Mouse (Mus musculus): ENCODE measurements around the gene Gm5565. TPM values are rescaled to one million over a fixed set of nuclear protein-coding genes. Genes with fewer than 3 reads are reported as not detected.
"Not testable (repeated sequence)": the region's sequence is repeated elsewhere in the genome, so short reads cannot be mapped to it uniquely, and the experiment has no call there.

The Gm5565 gene
- polyA plus RNA-seq (2014; fragmentation: Nextera tagmentation; extraction: Ambion mirVana), result not detected in 2 replicates

DNA sequence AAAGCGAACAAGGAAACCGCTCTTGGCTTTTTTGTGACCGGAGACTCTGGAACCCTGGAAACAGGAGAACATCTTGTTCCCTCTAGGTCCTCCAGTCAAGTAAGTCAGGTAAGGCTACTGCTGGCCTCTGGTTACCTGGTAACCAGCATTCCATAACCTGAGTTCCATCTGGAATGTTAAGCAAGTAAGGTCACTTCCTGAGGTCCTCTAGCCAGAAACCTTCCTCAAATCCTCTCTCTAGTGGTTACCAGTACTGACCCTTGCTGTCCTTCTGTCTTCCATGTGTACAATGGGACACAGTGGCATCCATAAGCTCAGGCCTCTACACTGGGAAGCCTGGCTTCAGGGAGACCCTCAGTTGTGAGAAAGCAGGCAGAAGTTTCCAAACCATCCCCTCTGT, at the start of gene Gm5565:
TSS of gene Gm5565 (minus strand) at position 101 of the 400 bp plus-strand sequence.
- not testable (repeated sequence) for H3K4me3 ChIP-seq (ENCODE audit: low read depth, low read length); H3K36me3 ChIP-seq (ENCODE audit: control insufficient read depth, insufficient read depth, low read length); H3K27me3 ChIP-seq (ENCODE audit: control insufficient read depth, insufficient read depth, low read length); H3K27ac ChIP-seq (replicated peaks; ENCODE audit: low read depth, low read length); H3K4me1 ChIP-seq (ENCODE audit: control insufficient read depth, insufficient read depth, low read length); H3K9ac ChIP-seq (ENCODE audit: low read length); ATAC-seq (ENCODE audit: insufficient number of reproducible peaks, low FRiP score, low TSS enrichment, low read depth); DNase-seq (ENCODE audit: low spot score); H3K9me3 ChIP-seq (ENCODE audit: control insufficient read depth, low read length); H3K4me2 ChIP-seq (ENCODE audit: low read depth, severe bottlenecking)
- WGBS, result 94% methylated on average over 3 of the region's 3 CpGs

DNA sequence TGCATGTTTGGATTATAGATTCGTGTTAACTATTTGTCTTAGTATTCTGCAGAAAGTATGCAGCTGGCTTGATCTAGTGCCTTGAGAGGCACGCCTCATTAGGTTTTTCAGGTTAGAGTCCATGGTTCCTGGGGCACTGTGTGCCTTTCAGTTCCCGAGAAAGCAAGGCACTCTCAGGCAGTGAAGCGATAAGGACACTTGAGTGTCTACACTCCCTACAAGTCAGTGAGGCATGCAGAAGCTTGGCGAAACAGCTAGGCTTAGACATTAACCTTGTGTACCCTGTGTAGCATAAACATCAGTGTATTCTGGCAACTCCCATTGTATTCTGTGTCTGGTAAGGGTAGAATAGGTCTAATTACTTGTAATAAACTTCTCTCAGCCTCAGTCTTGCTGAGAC, 45.2 kb upstream of the Gm5565 start:
- Histone ChIP-seq H3K36me3 (ENCODE audit: control insufficient read depth, insufficient read depth, low read length) (peaks cover 27% of the 10 kb centered on the region), H3K9ac (ENCODE audit: low read length) (no peak overlapping the region), H3K4me1 (ENCODE audit: control insufficient read depth, insufficient read depth, low read length) (no peaks in the 10 kb centered on the region), H3K27ac (replicated peaks; ENCODE audit: low read depth, low read length) (no peak overlapping the region), H3K4me2 (ENCODE audit: low read depth, severe bottlenecking) (no peak overlapping the region), H3K9me3 (ENCODE audit: control insufficient read depth, low read length) (no peaks in the 10 kb centered on the region), H3K4me3 (ENCODE audit: low read depth, low read length) (no peak overlapping the region), H3K27me3 (ENCODE audit: control insufficient read depth, insufficient read depth, low read length) (no peaks in the 10 kb centered on the region)
- 98% methylated on average over 5 of the region's 5 CpGs for WGBS
- DNase-seq (ENCODE audit: low spot score) (no peak), ATAC-seq (ENCODE audit: insufficient number of reproducible peaks, low FRiP score, low TSS enrichment, low read depth) (no peak)

DNA sequence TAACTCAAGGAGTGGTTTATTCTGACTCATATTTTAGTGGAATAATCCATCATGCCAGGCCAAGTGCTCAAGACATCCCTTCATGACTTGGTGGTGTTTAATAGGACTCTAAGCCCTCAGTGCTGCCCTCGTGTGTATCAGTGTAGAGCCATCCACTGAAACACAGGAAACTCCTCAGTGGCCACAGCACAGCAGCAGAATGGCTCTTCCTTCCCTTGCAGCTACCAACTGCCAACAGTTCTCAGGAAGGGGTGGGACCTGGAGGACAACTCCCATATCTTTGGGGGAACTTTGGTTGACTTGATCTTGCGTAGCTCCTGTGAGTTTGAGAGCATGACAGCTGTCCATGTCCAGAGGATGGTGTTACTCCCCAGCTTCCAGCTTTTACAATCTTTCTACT, 43.6 kb upstream of the Gm5565 start:
- Histone ChIP-seq H3K4me2 (ENCODE audit: low read depth, severe bottlenecking) (no peak overlapping the region), H3K4me3 (ENCODE audit: low read depth, low read length) (no peak overlapping the region), H3K27ac (replicated peaks; ENCODE audit: low read depth, low read length) (no peak overlapping the region), H3K27me3 (ENCODE audit: control insufficient read depth, insufficient read depth, low read length) (no peaks in the 10 kb centered on the region), H3K36me3 (ENCODE audit: control insufficient read depth, insufficient read depth, low read length) (peaks cover 24% of the 10 kb centered on the region), H3K9me3 (ENCODE audit: control insufficient read depth, low read length) (no peaks in the 10 kb centered on the region), H3K4me1 (ENCODE audit: control insufficient read depth, insufficient read depth, low read length) (no peaks in the 10 kb centered on the region), H3K9ac (ENCODE audit: low read length) (no peak overlapping the region)
- DNase-seq (ENCODE audit: low spot score), result no peak
- ATAC-seq (ENCODE audit: insufficient number of reproducible peaks, low FRiP score, low TSS enrichment, low read depth), result no peak
- WGBS, result 81% methylated on average over 2 of the region's 2 CpGs

DNA sequence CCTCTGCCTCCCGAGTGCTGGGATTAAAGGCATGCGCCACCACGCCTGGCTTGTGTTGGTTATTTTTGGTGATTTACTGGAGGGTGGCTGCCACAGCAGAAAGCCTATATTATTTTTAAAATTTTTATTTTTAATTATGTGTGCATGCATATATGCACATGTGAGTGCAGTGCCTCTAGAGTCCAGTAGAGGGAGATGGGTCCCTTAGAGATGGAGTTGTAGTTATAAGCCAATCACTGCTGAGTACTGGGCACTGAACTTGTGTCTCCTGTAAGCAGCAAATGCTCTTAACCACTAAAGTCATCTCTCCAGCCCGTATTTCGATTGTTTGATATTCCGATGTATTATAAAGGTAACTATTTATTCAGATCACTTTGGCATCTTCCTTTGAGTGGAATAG, 40.2 kb upstream of the Gm5565 start:
- Histone ChIP-seq H3K27me3 (ENCODE audit: control insufficient read depth, insufficient read depth, low read length) (no peaks in the 10 kb centered on the region), H3K27ac (replicated peaks; ENCODE audit: low read depth, low read length) (no peak overlapping the region), H3K4me3 (ENCODE audit: low read depth, low read length) (no peak overlapping the region), H3K9me3 (ENCODE audit: control insufficient read depth, low read length) (no peaks in the 10 kb centered on the region), H3K4me2 (ENCODE audit: low read depth, severe bottlenecking) (no peak overlapping the region), H3K4me1 (ENCODE audit: control insufficient read depth, insufficient read depth, low read length) (no peaks in the 10 kb centered on the region), H3K36me3 (ENCODE audit: control insufficient read depth, insufficient read depth, low read length) (peaks cover 15% of the 10 kb centered on the region), H3K9ac (ENCODE audit: low read length) (no peak overlapping the region)
- ATAC-seq (ENCODE audit: insufficient number of reproducible peaks, low FRiP score, low TSS enrichment, low read depth) (no peak), DNase-seq (ENCODE audit: low spot score) (no peak)
- WGBS, result 98% methylated on average over 6 of the region's 6 CpGs

DNA sequence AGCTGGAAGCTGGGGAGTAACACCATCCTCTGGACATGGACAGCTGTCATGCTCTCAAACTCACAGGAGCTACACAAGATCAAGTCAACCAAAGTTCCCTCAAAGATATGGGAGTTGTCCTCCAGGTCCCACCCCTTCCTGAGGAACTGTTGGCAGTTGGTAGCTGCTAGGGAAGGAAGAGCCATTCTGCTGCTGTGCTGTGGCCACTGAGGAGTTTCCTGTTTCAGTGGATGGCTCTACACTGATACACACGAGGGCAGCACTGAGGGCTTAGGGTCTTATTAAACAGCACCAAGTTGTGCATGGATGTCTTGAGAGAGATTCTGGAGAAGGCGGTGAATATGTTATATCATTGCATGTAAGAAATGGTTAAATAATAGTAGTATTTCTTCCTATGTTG, 39.2 kb upstream of the Gm5565 start:
- Histone ChIP-seq H3K9me3 (ENCODE audit: control insufficient read depth, low read length) (no peaks in the 10 kb centered on the region), H3K4me2 (ENCODE audit: low read depth, severe bottlenecking) (no peak overlapping the region), H3K9ac (ENCODE audit: low read length) (no peak overlapping the region), H3K4me3 (ENCODE audit: low read depth, low read length) (no peak overlapping the region), H3K4me1 (ENCODE audit: control insufficient read depth, insufficient read depth, low read length) (no peaks in the 10 kb centered on the region), H3K27me3 (ENCODE audit: control insufficient read depth, insufficient read depth, low read length) (no peaks in the 10 kb centered on the region), H3K36me3 (ENCODE audit: control insufficient read depth, insufficient read depth, low read length) (peaks cover 9% of the 10 kb centered on the region), H3K27ac (replicated peaks; ENCODE audit: low read depth, low read length) (no peak overlapping the region)
- DNase-seq (ENCODE audit: low spot score) (no peak), ATAC-seq (ENCODE audit: insufficient number of reproducible peaks, low FRiP score, low TSS enrichment, low read depth) (no peak)
- 86% methylated on average over 2 of the region's 2 CpGs for WGBS

DNA sequence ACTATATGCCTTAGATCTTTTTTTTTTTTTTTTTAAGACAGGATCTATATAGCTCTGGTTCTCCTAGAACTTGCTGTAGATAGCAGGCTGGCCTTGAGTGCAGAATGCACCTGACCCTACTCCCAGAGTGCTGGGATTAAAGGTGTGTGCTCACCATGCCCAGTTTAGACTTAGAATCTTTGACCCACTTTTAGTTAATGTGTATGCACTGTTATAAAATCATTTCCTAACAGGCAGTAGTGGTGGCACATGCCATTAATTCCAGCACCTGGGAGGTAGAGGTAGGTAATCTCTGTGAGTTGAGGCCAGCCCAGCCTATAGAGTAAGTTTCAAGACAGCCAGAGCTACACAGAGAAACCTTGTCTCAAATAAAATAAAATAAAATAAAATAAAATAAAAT, 38.7 kb upstream of the Gm5565 start:
- no peak overlapping the region for H3K4me2 ChIP-seq (ENCODE audit: low read depth, severe bottlenecking)
- no peak overlapping the region for H3K27ac ChIP-seq (replicated peaks; ENCODE audit: low read depth, low read length)
- no peaks in the 10 kb centered on the region for H3K9me3 ChIP-seq (ENCODE audit: control insufficient read depth, low read length)
- H3K4me3 ChIP-seq (ENCODE audit: low read depth, low read length), result no peak overlapping the region
- no peak for ATAC-seq (ENCODE audit: insufficient number of reproducible peaks, low FRiP score, low TSS enrichment, low read depth)
- DNase-seq (ENCODE audit: low spot score), result no peak
- peaks cover 6% of the 10 kb centered on the region for H3K36me3 ChIP-seq (ENCODE audit: control insufficient read depth, insufficient read depth, low read length)
- H3K27me3 ChIP-seq (ENCODE audit: control insufficient read depth, insufficient read depth, low read length), result no peaks in the 10 kb centered on the region
- no peaks in the 10 kb centered on the region for H3K4me1 ChIP-seq (ENCODE audit: control insufficient read depth, insufficient read depth, low read length)
- no peak overlapping the region for H3K9ac ChIP-seq (ENCODE audit: low read length)

DNA sequence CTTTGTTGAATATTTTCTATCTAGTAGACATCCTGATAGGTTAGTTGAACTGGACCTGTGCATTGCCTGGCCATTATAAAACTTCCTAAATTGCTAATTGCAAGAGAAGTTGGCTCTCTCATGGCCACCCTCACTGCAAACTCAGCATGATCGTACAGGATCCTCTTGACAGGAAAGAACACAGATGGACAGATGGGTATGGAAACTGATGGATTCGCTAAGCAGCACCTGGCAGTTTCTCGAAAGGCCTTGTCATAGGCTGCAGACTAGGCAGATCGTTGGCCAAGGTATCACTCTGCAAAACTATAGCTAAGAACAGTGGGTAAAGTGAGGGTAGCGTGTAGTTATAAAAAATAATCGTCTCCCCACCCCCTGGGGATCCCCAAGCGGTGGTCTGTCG, 33.0 kb upstream of the Gm5565 start:
- WGBS, result 81% methylated on average over 8 of the region's 8 CpGs
- Histone ChIP-seq H3K9ac (ENCODE audit: low read length) (no peak overlapping the region), H3K4me3 (ENCODE audit: low read depth, low read length) (no peak overlapping the region), H3K27me3 (ENCODE audit: control insufficient read depth, insufficient read depth, low read length) (no peaks in the 10 kb centered on the region), H3K27ac (replicated peaks; ENCODE audit: low read depth, low read length) (no peak overlapping the region), H3K4me2 (ENCODE audit: low read depth, severe bottlenecking) (no peak overlapping the region), H3K4me1 (ENCODE audit: control insufficient read depth, insufficient read depth, low read length) (no peaks in the 10 kb centered on the region), H3K9me3 (ENCODE audit: control insufficient read depth, low read length) (no peaks in the 10 kb centered on the region), H3K36me3 (ENCODE audit: control insufficient read depth, insufficient read depth, low read length) (no peaks in the 10 kb centered on the region)
- ATAC-seq (ENCODE audit: insufficient number of reproducible peaks, low FRiP score, low TSS enrichment, low read depth) (no peak), DNase-seq (ENCODE audit: low spot score) (no peak)

DNA sequence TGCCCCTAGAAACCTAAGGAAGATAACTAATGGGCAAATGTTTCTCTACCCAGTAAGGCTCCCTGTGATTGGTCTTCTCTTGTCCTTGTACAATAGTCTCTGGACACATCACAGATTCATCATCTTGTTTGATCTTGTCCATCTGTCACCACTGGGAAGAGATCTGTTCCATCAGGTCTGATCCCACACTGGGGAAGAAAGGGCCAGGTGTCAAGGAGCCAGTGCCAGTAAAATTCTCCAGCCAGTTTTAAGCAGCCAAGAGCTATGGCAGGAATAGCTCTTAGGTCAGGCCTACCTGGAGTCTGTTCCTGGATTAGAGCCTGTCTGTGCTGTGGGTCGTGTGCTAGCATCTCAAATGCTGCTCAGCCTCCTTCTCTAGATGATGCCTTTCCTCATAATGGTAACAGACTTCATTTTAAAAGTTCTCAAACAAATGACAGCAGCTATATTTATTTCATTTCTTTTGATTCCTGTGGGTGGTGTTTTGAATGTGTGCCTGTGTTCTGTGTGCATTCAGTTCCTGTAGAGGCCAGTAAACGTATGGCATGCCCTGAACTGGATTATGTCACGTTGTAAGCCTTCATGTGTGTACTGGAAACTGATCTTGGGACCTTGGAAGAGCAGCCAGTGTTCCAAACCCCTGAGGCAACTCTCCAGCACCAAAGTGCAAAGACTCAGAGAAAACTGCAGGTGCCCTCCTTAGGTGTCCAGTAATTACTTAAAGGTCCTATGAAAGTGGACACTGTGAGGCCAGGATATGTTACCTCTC, 30.3 kb upstream of the Gm5565 start:
- no peak overlapping the region for H3K27ac ChIP-seq (replicated peaks; ENCODE audit: low read depth, low read length)
- 64% methylated on average over 3 of the region's 3 CpGs for WGBS
- no peaks in the 10 kb centered on the region for H3K36me3 ChIP-seq (ENCODE audit: control insufficient read depth, insufficient read depth, low read length)
- H3K4me2 ChIP-seq (ENCODE audit: low read depth, severe bottlenecking), result no peak overlapping the region
- DNase-seq (ENCODE audit: low spot score) (no peak), ATAC-seq (ENCODE audit: insufficient number of reproducible peaks, low FRiP score, low TSS enrichment, low read depth) (no peak)
- H3K27me3 ChIP-seq (ENCODE audit: control insufficient read depth, insufficient read depth, low read length), result no peaks in the 10 kb centered on the region
- no peaks in the 10 kb centered on the region for H3K9me3 ChIP-seq (ENCODE audit: control insufficient read depth, low read length)
- no peak overlapping the region for H3K4me3 ChIP-seq (ENCODE audit: low read depth, low read length)
- no peaks in the 10 kb centered on the region for H3K4me1 ChIP-seq (ENCODE audit: control insufficient read depth, insufficient read depth, low read length)
- no peak overlapping the region for H3K9ac ChIP-seq (ENCODE audit: low read length)

DNA sequence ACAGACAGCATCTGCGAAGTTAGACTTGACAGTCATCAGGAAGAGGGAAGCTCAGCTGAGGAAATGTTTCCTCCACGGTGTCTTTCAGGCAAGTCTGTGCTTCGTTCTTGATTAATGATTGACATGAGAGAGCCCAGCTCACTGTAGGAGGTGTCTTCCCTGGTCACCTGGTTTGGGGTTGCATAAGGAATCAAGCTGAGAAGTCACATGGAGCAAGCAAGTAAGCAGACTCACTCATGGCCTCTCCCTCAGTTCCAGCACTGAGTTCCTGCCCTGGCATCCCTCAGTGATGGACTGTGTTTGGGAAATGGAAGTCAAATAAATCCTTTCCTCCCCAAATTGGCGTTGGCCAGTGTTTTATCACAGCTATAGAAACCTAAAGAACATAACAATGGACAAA, 29.8 kb upstream of the Gm5565 start:
- no peak overlapping the region for H3K27ac ChIP-seq (replicated peaks; ENCODE audit: low read depth, low read length)
- no peak overlapping the region for H3K9ac ChIP-seq (ENCODE audit: low read length)
- H3K9me3 ChIP-seq (ENCODE audit: control insufficient read depth, low read length), result no peaks in the 10 kb centered on the region
- no peaks in the 10 kb centered on the region for H3K36me3 ChIP-seq (ENCODE audit: control insufficient read depth, insufficient read depth, low read length)
- H3K4me1 ChIP-seq (ENCODE audit: control insufficient read depth, insufficient read depth, low read length), result no peaks in the 10 kb centered on the region
- DNase-seq (ENCODE audit: low spot score) (no peak), ATAC-seq (ENCODE audit: insufficient number of reproducible peaks, low FRiP score, low TSS enrichment, low read depth) (no peak)
- 71% methylated on average over 4 of the region's 4 CpGs for WGBS
- no peak overlapping the region for H3K4me2 ChIP-seq (ENCODE audit: low read depth, severe bottlenecking)
- no peak overlapping the region for H3K4me3 ChIP-seq (ENCODE audit: low read depth, low read length)
- H3K27me3 ChIP-seq (ENCODE audit: control insufficient read depth, insufficient read depth, low read length), result no peaks in the 10 kb centered on the region
